In genomic region chr5:45525101-45525500, GRCm38 (mm10) we compare ENCODE assay signal across 17 mouse cellular contexts.
"Had no signal": no experiment of that assay in that cellular context is flagged by ENCODE, and none has a peak within 500 bp of the region (broad histone marks: within the 10 kb centered on the region; RNA-seq: fewer than 3 reads in every experiment).

No protein-coding gene starts in this region.

- H3K9me3 ChIP-seq: lung, embryonic 15.5 days; midbrain, embryonic 13.5 days; midbrain, embryonic 15.5 days; neural tube, embryonic 12.5 days; stomach, embryonic 15.5 days had no signal

- H3K27me3 ChIP-seq: lung, embryonic 15.5 days; midbrain, embryonic 13.5 days; midbrain, embryonic 15.5 days; neural tube, embryonic 12.5 days; stomach, embryonic 15.5 days had no signal

- DNase-seq: liver, postnatal 0 days; lung, adult 2 months; lung, postnatal 14 days; lung, postnatal 36 days; right cerebral cortex, postnatal 14 days; thymus, adult 2 months; thymus, postnatal 25 days; thymus, postnatal 4 days had no signal

- H3K27ac ChIP-seq: lung, embryonic 15.5 days; macrophage; midbrain, embryonic 13.5 days; midbrain, embryonic 15.5 days; neural tube, embryonic 12.5 days; stomach, embryonic 15.5 days; stomach, postnatal 0 days had no signal

- H3K4me3 ChIP-seq: lung, embryonic 15.5 days; midbrain, embryonic 13.5 days; midbrain, embryonic 15.5 days; neural tube, embryonic 12.5 days; stomach, embryonic 15.5 days had no signal

- H3K9ac ChIP-seq: liver, postnatal 0 days; lung, embryonic 15.5 days; midbrain, embryonic 13.5 days; midbrain, embryonic 15.5 days; neural tube, embryonic 12.5 days; stomach, embryonic 15.5 days had no signal

- ATAC-seq: liver, postnatal 0 days; lung, postnatal 0 days; midbrain, embryonic 13.5 days; midbrain, embryonic 15.5 days had no signal

- H3K4me2 ChIP-seq: lung, embryonic 15.5 days; midbrain, embryonic 11.5 days; midbrain, embryonic 13.5 days; midbrain, embryonic 15.5 days; neural tube, embryonic 12.5 days; stomach, embryonic 15.5 days had no signal
